Mouse (Mus musculus): ENCODE results near the gene Snx12.

- TF ChIP-seq POLR2A (IDR thresholded peaks at IDR 0.05; ENCODE audit: insufficient read length, low read depth) (no peak), TCF12 (IDR thresholded peaks at IDR 0.05; ENCODE audit: insufficient read depth, poor library complexity, severe bottlenecking) (no peak), MYOD1 (IDR thresholded peaks at IDR 0.05; ENCODE audit: control insufficient read depth in 1 of 3, insufficient read length in 2 of 3, low read depth in 2 of 3) (no peak), MAX (IDR thresholded peaks at IDR 0.05; ENCODE audit: low read depth) (no peak), E2F4 (IDR thresholded peaks at IDR 0.05; ENCODE audit: insufficient read depth) (no peak), USF1 (IDR thresholded peaks at IDR 0.05; ENCODE audit: low read depth) (no peak), MYOG (IDR thresholded peaks at IDR 0.05; ENCODE audit: control insufficient read depth in 1 of 3, insufficient read depth in 1 of 3, insufficient read length in 2 of 3, low read depth in 2 of 3) (no peak)
These were observed 41.5 kb upstream of the Snx12 start, which contains the start of gene Gm614 for GRCm38 (mm10) chrX:101263892-101264291.
